Mouse (Mus musculus) myocyte (in vitro differentiated cells): ENCODE data around the gene Cavin3.

Source experiments
- CEBPB ChIP-seq: IDR thresholded peaks from 2 replicates; pipeline ENCODE4 v1.6.1; 2011; ENCODE audit warnings: mild to moderate bottlenecking, moderate library complexity; ENCODE audit not compliant: poor library complexity, insufficient read depth, severe bottlenecking
- MAX ChIP-seq: IDR thresholded peaks from one replicate; pipeline ENCODE4 v1.6.1; 2011; ENCODE audit warnings: low read depth, mild to moderate bottlenecking, control low read depth
- MYOD1 ChIP-seq, 3 experiments: IDR thresholded peaks; one replicate each; pipeline ENCODE4 v1.6.1; 2011; ENCODE audit warnings: control low read depth in 2 of 3, low read depth in 2 of 3, mild to moderate bottlenecking in 2 of 3, moderate library complexity in 1 of 3; ENCODE audit not compliant: insufficient read length in 2 of 3, control insufficient read depth in 1 of 3
- MYOG ChIP-seq, 3 experiments: IDR thresholded peaks; one replicate each; pipeline ENCODE4 v1.6.1; 2011; ENCODE audit warnings: control low read depth in 2 of 3, low read depth in 2 of 3, mild to moderate bottlenecking in 2 of 3; ENCODE audit not compliant: insufficient read length in 2 of 3, control insufficient read depth in 1 of 3, insufficient read depth in 1 of 3
- POLR2A ChIP-seq: IDR thresholded peaks from one replicate; pipeline ENCODE4 v1.6.1; 2011; ENCODE audit warnings: low read depth, mild to moderate bottlenecking, control low read depth, moderate library complexity; ENCODE audit not compliant: insufficient read length
- USF1 ChIP-seq: IDR thresholded peaks from one replicate; pipeline ENCODE4 v1.6.1; 2011; ENCODE audit warnings: low read depth, mild to moderate bottlenecking, control low read depth, moderate library complexity

DNA sequence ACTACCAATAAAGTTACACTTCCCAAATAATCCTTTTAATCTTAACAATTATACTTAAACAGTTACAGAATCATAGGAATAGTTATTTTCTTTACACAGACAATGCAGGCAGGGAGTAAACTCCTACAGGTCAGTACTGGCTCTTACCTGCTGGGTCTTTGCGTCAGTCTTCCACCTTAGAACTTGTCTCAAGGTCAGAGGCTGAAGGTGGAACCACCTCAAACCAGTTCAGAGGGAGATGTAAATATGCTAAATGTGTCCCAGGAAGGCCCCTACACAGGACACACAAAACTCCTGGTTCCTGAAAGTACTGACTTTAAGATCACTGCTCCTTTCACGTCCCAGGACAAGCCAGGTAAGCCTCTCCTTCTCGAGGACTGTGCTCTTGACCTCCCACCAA lies 37.0 kb downstream of the Cavin3 start:
- TF ChIP-seq USF1 (no peak), MYOD1 (IDR thresholded peaks at IDR 0.05; ENCODE audit: control insufficient read depth in 1 of 3, insufficient read length in 2 of 3, low read depth in 2 of 3) (no peak), MYOG (IDR thresholded peaks at IDR 0.05; ENCODE audit: control insufficient read depth in 1 of 3, insufficient read depth in 1 of 3, insufficient read length in 2 of 3, low read depth in 2 of 3) (no peak), CEBPB (no peak), POLR2A (no peak), MAX (no peak)
